Mouse (Mus musculus) hematopoietic stem cell, adult 5-6 weeks (primary cell): Measurements from ENCODE around the gene Slc6a13. TPM values are rescaled to one million over a fixed set of nuclear protein-coding genes. Genes with fewer than 3 reads are reported as not detected.

Experiments used
- ATAC-seq, 2 experiments: fragments of 125-278 bp in 1 of 2; replicated peaks in 1 of 2; 2 replicates each; pipeline ENCODE4 v1.8.0; 2016 to 2017; ENCODE audit warnings: inconsistent platforms in 2 of 2, mild to moderate bottlenecking in 2 of 2, moderate number of reproducible peaks in 2 of 2, low read depth in 1 of 2, moderate TSS enrichment in 1 of 2; ENCODE audit not compliant: low FRiP score in 2 of 2, poor library complexity in 2 of 2, severe bottlenecking in 2 of 2, insufficient read depth in 1 of 2, low TSS enrichment in 1 of 2
- total RNA-seq: library from RNA; stranded (forward); fragments of 172-1452, 232-1000 nt; gene quantifications from 2 replicates; pipeline ENCODE4 v1.2.3, GENCODE M21; 2017

Slc6a13 gene
- total RNA-seq, 1 experiment from 2014 or later: 1.5 TPM

- ATAC-seq: no peak
Observed at GRCm38 (mm10) chr6:121356041-121356440, 56.0 kb downstream of the Slc6a13 start.

- ATAC-seq: no peak
Observed at GRCm38 (mm10) chr6:121357232-121357631, 57.2 kb downstream of the Slc6a13 start.

GRCm38 (mm10) chr6:121363061-121363460, 63.0 kb downstream of the Slc6a13 start:
- no peak for ATAC-seq

GRCm38 (mm10) chr6:121363956-121364355, 63.9 kb downstream of the Slc6a13 start:
- ATAC-seq: no peak

GRCm38 (mm10) chr6:121366537-121366936, 66.5 kb downstream of the Slc6a13 start:
- ATAC-seq: peak; percentile 60 to 69; a peak in 2 of 4 replicates

- no peak for ATAC-seq
Observed at GRCm38 (mm10) chr6:121367099-121367498, 67.1 kb downstream of the Slc6a13 start.

GRCm38 (mm10) chr6:121371197-121371980, 71.4 kb downstream of the Slc6a13 start:
- ATAC-seq: no peak

GRCm38 (mm10) chr6:121376159-121376558, 76.1 kb downstream of the Slc6a13 start:
- ATAC-seq: no peak

- ATAC-seq: no peak
Observed at GRCm38 (mm10) chr6:121378256-121378655, 78.2 kb downstream of the Slc6a13 start.

GRCm38 (mm10) chr6:121380576-121380975, 80.5 kb downstream of the Slc6a13 start:
- no peak for ATAC-seq

- ATAC-seq: no peak
Observed at GRCm38 (mm10) chr6:121382071-121382470, 82.0 kb downstream of the Slc6a13 start.

- peak; percentile 18 to 55; a peak in 3 of 4 replicates for ATAC-seq
Observed at GRCm38 (mm10) chr6:121385397-121385796, 85.4 kb downstream of the Slc6a13 start.

Other genes with a start within 250 kb of the Slc6a13 start
- 6.6 and 8.1 TPM in 2 replicates for gene Mical3, start 169.2 kb upstream of the Slc6a13 start, total RNA-seq
- gene Pex26, start 116.6 kb upstream of the Slc6a13 start, total RNA-seq: 7.8 and 9.6 TPM in 2 replicates
- gene Tuba8, start 89.5 kb upstream of the Slc6a13 start, total RNA-seq: 7.3 and 14.6 TPM in 2 replicates
- gene Usp18, start 54.3 kb upstream of the Slc6a13 start, total RNA-seq: 11.8 and 12.8 TPM in 2 replicates
- gene Slc6a12, start 42.8 kb downstream of the Slc6a13 start, total RNA-seq: not detected in 2 replicates
- gene Iqsec3, start 173.5 kb downstream of the Slc6a13 start, total RNA-seq: not detected in 2 replicates